Mouse (Mus musculus): Measurements from ENCODE around the gene Csnk1g1. TPM values are rescaled to one million over a fixed set of nuclear protein-coding genes. Genes with fewer than 3 reads are reported as not detected.

The Csnk1g1 gene
- polyA plus RNA-seq, 1 experiment: 20.3 TPM

DNA sequence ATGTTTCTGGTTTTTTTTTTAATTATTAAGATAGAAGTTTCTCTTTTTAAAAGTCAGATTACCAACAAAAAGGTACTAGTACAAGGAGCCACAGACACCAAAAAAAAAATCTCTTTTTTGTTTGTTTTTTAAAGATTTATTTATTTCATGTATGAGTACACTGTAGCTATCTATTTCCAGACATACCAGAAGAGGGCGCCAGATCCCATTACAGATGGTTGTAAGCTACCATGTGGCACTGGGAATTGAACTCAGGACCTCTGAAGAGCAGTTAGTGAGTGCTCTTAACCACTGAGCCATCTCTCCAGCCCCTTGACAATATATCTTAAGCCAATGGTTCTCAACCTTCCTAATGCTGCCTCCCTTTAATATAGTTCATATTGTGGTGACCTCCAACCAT lies 144.9 kb downstream of the Csnk1g1 start:
- TF ChIP-seq POLR2A (IDR thresholded peaks at IDR 0.05; ENCODE audit: control insufficient read depth, low read depth, low read length): no peak
- TF ChIP-seq CTCF (IDR thresholded peaks at IDR 0.05; ENCODE audit: control insufficient read depth, insufficient read depth, insufficient replicate concordance, low read depth, low read length): no peak
- Histone ChIP-seq H3K4me1 (ENCODE audit: control insufficient read depth, insufficient read depth, low read length) (no peaks in the 10 kb centered on the region), H3K4me3 (ENCODE audit: control insufficient read depth, low read depth, low read length) (no peak overlapping the region), H3K36me3 (ENCODE audit: control insufficient read depth, insufficient read depth, low read length) (no peaks in the 10 kb centered on the region), H3K27ac (ENCODE audit: control insufficient read depth, insufficient read depth, low read depth, low read length) (no peak overlapping the region), H3K27me3 (ENCODE audit: control insufficient read depth, insufficient read depth, low read length) (no peaks in the 10 kb centered on the region)

DNA sequence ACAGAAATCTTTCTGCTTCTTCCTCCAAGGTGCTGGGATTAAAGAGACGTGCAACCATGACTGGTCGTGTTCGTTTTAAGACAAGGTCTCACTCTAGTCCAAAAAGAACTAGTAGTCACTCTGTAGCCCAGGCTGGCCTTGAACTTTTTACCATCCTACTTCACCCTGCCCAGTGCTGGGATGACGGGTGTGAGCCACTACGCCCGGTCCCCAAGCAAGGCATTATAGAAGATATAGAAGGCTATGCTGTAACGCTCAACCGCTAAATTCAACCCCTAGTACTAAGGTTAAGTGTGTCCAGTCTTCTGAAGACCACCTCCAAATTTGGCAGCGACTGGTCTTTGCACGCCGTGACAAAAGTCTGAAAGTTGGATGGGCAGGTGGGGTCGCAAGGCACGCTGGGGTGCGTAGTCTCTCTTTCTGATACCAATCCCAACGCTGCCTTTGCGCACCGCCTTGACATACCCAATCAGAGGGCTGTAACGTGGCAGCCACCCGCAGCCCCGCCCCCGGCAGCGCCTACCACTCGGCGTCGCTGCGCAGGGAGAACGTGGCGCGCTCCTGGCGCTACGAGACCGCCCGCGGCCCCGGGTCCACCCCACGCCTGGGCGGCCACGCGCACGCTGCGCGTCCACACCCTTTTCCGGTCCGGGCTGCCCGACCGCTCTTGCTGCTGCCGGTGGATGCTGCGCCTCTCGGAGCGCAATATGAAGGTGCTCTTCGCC lies 151.0 kb downstream of the Csnk1g1 start, which contains the start of gene Ppib:
Gene Ppib (plus strand): TSS at position 640 of the 725 bp plus-strand sequence.
- Histone ChIP-seq H3K4me3 (ENCODE audit: control insufficient read depth, low read depth, low read length) (peak within 1 kb of the TSS; percentile 90), H3K4me1 (ENCODE audit: control insufficient read depth, insufficient read depth, low read length) (no peaks in the 10 kb centered on the region; the same call in 1 of the 2 replicates), H3K27ac (ENCODE audit: control insufficient read depth, insufficient read depth, low read depth, low read length) (peak within 1 kb of the TSS; percentile 82), H3K36me3 (ENCODE audit: control insufficient read depth, insufficient read depth, low read length) (no peaks in the 10 kb centered on the region; the same call in 1 of the 2 replicates), H3K27me3 (ENCODE audit: control insufficient read depth, insufficient read depth, low read length) (no peaks in the 10 kb centered on the region)
- TF ChIP-seq CTCF (IDR thresholded peaks at IDR 0.05; ENCODE audit: control insufficient read depth, insufficient read depth, insufficient replicate concordance, low read depth, low read length) (no peak), POLR2A (IDR thresholded peaks at IDR 0.05; ENCODE audit: control insufficient read depth, low read depth, low read length) (peak; percentile 85)

GRCm38 (mm10) chr9:66060308-66060647 lies 151.6 kb downstream of the Csnk1g1 start:
- no peak for TF ChIP-seq POLR2A (IDR thresholded peaks at IDR 0.05; ENCODE audit: control insufficient read depth, low read depth, low read length)
- TF ChIP-seq CTCF (IDR thresholded peaks at IDR 0.05; ENCODE audit: control insufficient read depth, insufficient read depth, insufficient replicate concordance, low read depth, low read length): no peak

GRCm38 (mm10) chr9:66060986-66061385 lies 152.3 kb downstream of the Csnk1g1 start:
- Histone ChIP-seq H3K27me3 (ENCODE audit: control insufficient read depth, insufficient read depth, low read length) (no peaks in the 10 kb centered on the region), H3K27ac (ENCODE audit: control insufficient read depth, insufficient read depth, low read depth, low read length) (no peak overlapping the region), H3K4me3 (ENCODE audit: control insufficient read depth, low read depth, low read length) (no peak overlapping the region), H3K4me1 (ENCODE audit: control insufficient read depth, insufficient read depth, low read length) (no peaks in the 10 kb centered on the region; the same call in 1 of the 2 replicates), H3K36me3 (ENCODE audit: control insufficient read depth, insufficient read depth, low read length) (no peaks in the 10 kb centered on the region; the same call in 1 of the 2 replicates)
- TF ChIP-seq CTCF (IDR thresholded peaks at IDR 0.05; ENCODE audit: control insufficient read depth, insufficient read depth, insufficient replicate concordance, low read depth, low read length) (no peak), POLR2A (IDR thresholded peaks at IDR 0.05; ENCODE audit: control insufficient read depth, low read depth, low read length) (no peak)

More at GRCm38 (mm10) chr9:66060308-66060647, 151.6 kb downstream of the Csnk1g1 start:
- Histone ChIP-seq H3K36me3 (ENCODE audit: control insufficient read depth, insufficient read depth, low read length) (no peaks in the 10 kb centered on the region; the same call in 1 of the 2 replicates), H3K4me1 (ENCODE audit: control insufficient read depth, insufficient read depth, low read length) (no peaks in the 10 kb centered on the region; the same call in 1 of the 2 replicates), H3K4me3 (ENCODE audit: control insufficient read depth, low read depth, low read length) (peak overlapping the region; percentile 90), H3K27me3 (ENCODE audit: control insufficient read depth, insufficient read depth, low read length) (no peaks in the 10 kb centered on the region), H3K27ac (ENCODE audit: control insufficient read depth, insufficient read depth, low read depth, low read length) (peak overlapping the region; percentile 82)

DNA sequence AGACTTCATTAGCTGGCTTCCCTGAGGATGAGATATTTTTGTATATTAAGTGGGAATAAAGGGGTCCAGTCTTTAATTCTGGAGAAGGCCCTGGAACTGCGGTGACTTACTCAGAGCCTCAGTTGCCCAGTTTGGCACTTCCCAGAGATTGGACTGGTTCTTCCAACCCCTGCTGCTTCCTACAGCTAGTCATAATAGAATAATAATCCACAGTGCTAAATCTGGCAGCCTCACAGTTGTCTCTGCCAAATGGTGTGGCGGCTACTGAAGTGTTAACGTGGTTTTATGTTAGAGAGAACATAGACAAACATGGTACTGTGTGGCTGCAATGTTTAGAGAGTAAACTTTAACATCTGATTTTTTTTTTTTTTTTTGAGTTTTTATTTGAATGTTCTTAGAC lies 152.9 kb downstream of the Csnk1g1 start:
- no peak for TF ChIP-seq CTCF (IDR thresholded peaks at IDR 0.05; ENCODE audit: control insufficient read depth, insufficient read depth, insufficient replicate concordance, low read depth, low read length)
- TF ChIP-seq POLR2A (IDR thresholded peaks at IDR 0.05; ENCODE audit: control insufficient read depth, low read depth, low read length): no peak
- Histone ChIP-seq H3K36me3 (ENCODE audit: control insufficient read depth, insufficient read depth, low read length) (no peaks in the 10 kb centered on the region; the same call in 1 of the 2 replicates), H3K4me1 (ENCODE audit: control insufficient read depth, insufficient read depth, low read length) (no peaks in the 10 kb centered on the region; the same call in 1 of the 2 replicates), H3K27ac (ENCODE audit: control insufficient read depth, insufficient read depth, low read depth, low read length) (no peak overlapping the region), H3K4me3 (ENCODE audit: control insufficient read depth, low read depth, low read length) (no peak overlapping the region), H3K27me3 (ENCODE audit: control insufficient read depth, insufficient read depth, low read length) (no peaks in the 10 kb centered on the region)

- Histone ChIP-seq H3K27ac (ENCODE audit: control insufficient read depth, insufficient read depth, low read depth, low read length) (no peak overlapping the region), H3K27me3 (ENCODE audit: control insufficient read depth, insufficient read depth, low read length) (no peaks in the 10 kb centered on the region), H3K4me3 (ENCODE audit: control insufficient read depth, low read depth, low read length) (no peak overlapping the region), H3K4me1 (ENCODE audit: control insufficient read depth, insufficient read depth, low read length) (no peaks in the 10 kb centered on the region; the same call in 1 of the 2 replicates), H3K36me3 (ENCODE audit: control insufficient read depth, insufficient read depth, low read length) (no peaks in the 10 kb centered on the region; the same call in 1 of the 2 replicates)
- TF ChIP-seq POLR2A (IDR thresholded peaks at IDR 0.05; ENCODE audit: control insufficient read depth, low read depth, low read length): no peak
- no peak for TF ChIP-seq CTCF (IDR thresholded peaks at IDR 0.05; ENCODE audit: control insufficient read depth, insufficient read depth, insufficient replicate concordance, low read depth, low read length)
These were observed 154.7 kb downstream of the Csnk1g1 start for GRCm38 (mm10) chr9:66063446-66063845.

- no peaks in the 10 kb centered on the region for H3K27me3 ChIP-seq (ENCODE audit: control insufficient read depth, insufficient read depth, low read length)
- H3K4me3 ChIP-seq (ENCODE audit: control insufficient read depth, low read depth, low read length): no peak overlapping the region
- TF ChIP-seq POLR2A (IDR thresholded peaks at IDR 0.05; ENCODE audit: control insufficient read depth, low read depth, low read length): no peak
- no peak for TF ChIP-seq CTCF (IDR thresholded peaks at IDR 0.05; ENCODE audit: control insufficient read depth, insufficient read depth, insufficient replicate concordance, low read depth, low read length)
- H3K4me1 ChIP-seq (ENCODE audit: control insufficient read depth, insufficient read depth, low read length): peaks cover 6% of the 10 kb centered on the region
- H3K36me3 ChIP-seq (ENCODE audit: control insufficient read depth, insufficient read depth, low read length): no peaks in the 10 kb centered on the region; the same call in 1 of the 2 replicates
- no peak overlapping the region for H3K27ac ChIP-seq (ENCODE audit: control insufficient read depth, insufficient read depth, low read depth, low read length)
These were observed 155.6 kb downstream of the Csnk1g1 start for GRCm38 (mm10) chr9:66064316-66064715.
